Mouse (Mus musculus) lung, embryonic 14.5 days (tissue): ENCODE measurements around the gene Glt6d1. TPM values are rescaled to one million over a fixed set of nuclear protein-coding genes. Genes with fewer than 3 reads are reported as not detected.

Source experiments
- ATAC-seq: fragments of 200-750 bp; cut with Nextera tagmentation; 2 replicates; pipeline ENCODE4 v1.8.0; 2017; ENCODE audit warnings: mild to moderate bottlenecking, moderate TSS enrichment, moderate library complexity; ENCODE audit not compliant: insufficient read depth
- DNase-seq: peaks from one replicate; pipeline ENCODE4 v3.0.0-alpha.2; 2015
- H3K27ac ChIP-seq: fragments of 300-500 bp; sonication (generic); 2 replicates; pipeline ENCODE4 v1.5.1; 2014; ENCODE audit warnings: low read depth, mild to moderate bottlenecking, moderate library complexity
- H3K27me3 ChIP-seq: fragments of 300-500 bp; sonication (generic); 2 replicates; pipeline ENCODE4 v1.6.1; 2014; ENCODE audit warnings: low read length, control low read depth; ENCODE audit not compliant: insufficient read depth
- H3K36me3 ChIP-seq: fragments of 300-500 bp; sonication (generic); 2 replicates; pipeline ENCODE4 v1.6.1; 2014; ENCODE audit warnings: control low read depth; ENCODE audit not compliant: insufficient read depth
- H3K4me1 ChIP-seq: fragments of 300-500 bp; sonication (generic); 2 replicates; pipeline ENCODE4 v1.6.1; 2014; ENCODE audit warnings: antibody characterized with exemption, control low read depth; ENCODE audit not compliant: insufficient read depth
- H3K4me2 ChIP-seq: fragments of 300-500 bp; sonication (generic); 2 replicates; pipeline ENCODE4 v1.6.1; 2014; ENCODE audit warnings: mild to moderate bottlenecking
- H3K4me3 ChIP-seq: fragments of 300-500 bp; sonication (generic); 2 replicates; pipeline ENCODE4 v1.5.1; 2014; ENCODE audit warnings: low read depth, low read length
- H3K9ac ChIP-seq: fragments of 300-500 bp; sonication (generic); 2 replicates; pipeline ENCODE4 v1.6.1; 2014
- H3K9me3 ChIP-seq: fragments of 300-500 bp; sonication (generic); 2 replicates; pipeline ENCODE4 v1.6.1; 2016; ENCODE audit warnings: low read depth, low read length, control low read depth
- CTCF ChIP-seq: IDR thresholded peaks from 2 replicates; pipeline ENCODE4 v1.5.1; 2016; ENCODE audit warnings: antibody characterized with exemption, low read depth
- WGBS: fragments of 180-500 bp; shearing (Covaris S2); extraction: QIAGEN DNeasy Blood & Tissue Kit; methylation state at CpG from one replicate; pipeline ENCODE4 v1.1.7; 2014; 5-methylcytosine and 5-hydroxymethylcytosine counted together
- polyA plus RNA-seq: library from polyadenylated mRNA; unstranded; fragments of >200 nt; fragmentation: Nextera tagmentation; extraction: Ambion mirVana; gene quantifications from 2 replicates; pipeline ENCODE4 v1.2.1, GENCODE M21; 2014

Gene Glt6d1
- polyA plus RNA-seq, 1 experiment from 2014 or later, result not detected

DNA sequence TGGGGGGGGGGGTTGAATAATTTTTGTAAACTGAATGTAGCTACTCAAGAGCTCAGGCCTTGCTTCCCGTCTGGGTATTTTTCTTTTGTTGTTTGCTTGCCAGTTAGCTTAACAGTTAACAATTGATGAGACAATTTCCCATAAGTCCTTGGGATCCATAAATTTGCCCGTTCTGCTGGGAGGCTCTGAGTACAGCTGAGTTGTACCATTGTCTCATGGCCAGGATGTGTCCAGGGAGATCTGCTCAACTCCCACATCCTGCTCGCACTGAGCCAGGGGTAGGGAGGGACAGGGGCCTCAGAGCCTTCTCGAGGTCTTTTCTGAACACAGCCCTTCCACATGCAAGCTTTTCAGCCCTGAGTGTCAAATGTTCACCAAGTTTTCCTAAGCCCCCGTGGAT, 17.6 kb downstream of the Glt6d1 start:
- Histone ChIP-seq H3K27ac (no peak overlapping the region), H3K9ac (no peak overlapping the region), H3K4me3 (no peak overlapping the region), H3K4me1 (no peaks in the 10 kb centered on the region), H3K36me3 (no peaks in the 10 kb centered on the region), H3K4me2 (no peak overlapping the region), H3K9me3 (no peaks in the 10 kb centered on the region), H3K27me3 (no peaks in the 10 kb centered on the region)
- TF ChIP-seq CTCF, result no peak
- ATAC-seq, result no peak
- DNase-seq, result no peak
- 44% methylated on average over 5 of the region's 5 CpGs for WGBS

DNA sequence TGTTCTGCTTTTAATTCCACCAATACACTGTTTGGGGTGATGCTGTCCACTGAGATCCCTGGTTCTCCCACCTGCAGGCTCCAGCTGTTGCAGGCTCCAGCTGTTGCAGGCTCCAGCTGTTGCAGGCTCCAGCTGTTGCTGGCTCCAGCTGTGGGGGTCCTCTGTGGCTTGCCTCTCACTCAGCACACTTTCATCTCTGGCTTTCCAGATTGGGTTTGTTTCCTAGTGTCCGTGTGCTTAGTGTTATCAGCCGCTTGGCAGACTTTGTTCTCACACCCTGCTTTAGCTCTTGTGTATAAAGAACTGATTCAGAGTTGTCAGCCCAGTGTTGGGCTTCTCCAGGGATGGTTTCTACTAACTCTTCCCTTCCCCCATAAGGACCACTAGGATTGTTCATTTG, 18.0 kb downstream of the Glt6d1 start:
- 13% methylated on average over 2 of the region's 2 CpGs for WGBS
- no peak for TF ChIP-seq CTCF

DNA sequence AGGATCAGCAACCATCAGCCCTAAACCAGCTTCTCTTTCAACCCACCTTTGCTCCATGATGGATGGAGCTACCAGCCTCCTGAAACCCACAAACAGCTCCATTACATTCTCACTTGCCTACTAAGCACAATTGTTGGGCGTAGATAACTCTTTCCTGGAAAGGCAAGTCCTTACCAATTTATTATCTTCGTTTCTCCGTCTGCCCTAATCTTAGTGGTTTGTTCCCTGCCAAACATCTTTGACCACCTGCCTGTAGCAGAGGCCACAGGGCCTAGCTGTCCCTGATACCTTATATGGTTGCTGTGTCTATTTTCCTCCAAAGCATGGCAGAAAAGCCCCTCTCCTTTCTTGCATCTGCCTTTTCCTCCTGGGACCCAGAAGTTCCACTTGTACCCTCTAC, 26.6 kb downstream of the Glt6d1 start:
- no peaks in the 10 kb centered on the region for H3K27me3 ChIP-seq
- no peak overlapping the region for H3K9ac ChIP-seq
- DNase-seq, result no peak
- no peak for TF ChIP-seq CTCF
- H3K9me3 ChIP-seq, result no peaks in the 10 kb centered on the region
- peaks cover 3% of the 10 kb centered on the region; the same call in 1 of the 2 replicates for H3K4me1 ChIP-seq
- H3K36me3 ChIP-seq, result no peaks in the 10 kb centered on the region
- H3K4me2 ChIP-seq, result no peak overlapping the region
- no peak overlapping the region for H3K4me3 ChIP-seq
- ATAC-seq, result no peak
- 80% methylated on average over 3 of the region's 3 CpGs for WGBS
- no peak overlapping the region for H3K27ac ChIP-seq

More for the DNA sequence above, 18.0 kb downstream of the Glt6d1 start:
- Histone ChIP-seq H3K4me2 (no peak overlapping the region), H3K4me1 (no peaks in the 10 kb centered on the region), H3K36me3 (no peaks in the 10 kb centered on the region), H3K9me3 (no peaks in the 10 kb centered on the region), H3K27ac (no peak overlapping the region), H3K9ac (no peak overlapping the region), H3K27me3 (no peaks in the 10 kb centered on the region), H3K4me3 (no peak overlapping the region)
- DNase-seq (no peak), ATAC-seq (no peak)

DNA sequence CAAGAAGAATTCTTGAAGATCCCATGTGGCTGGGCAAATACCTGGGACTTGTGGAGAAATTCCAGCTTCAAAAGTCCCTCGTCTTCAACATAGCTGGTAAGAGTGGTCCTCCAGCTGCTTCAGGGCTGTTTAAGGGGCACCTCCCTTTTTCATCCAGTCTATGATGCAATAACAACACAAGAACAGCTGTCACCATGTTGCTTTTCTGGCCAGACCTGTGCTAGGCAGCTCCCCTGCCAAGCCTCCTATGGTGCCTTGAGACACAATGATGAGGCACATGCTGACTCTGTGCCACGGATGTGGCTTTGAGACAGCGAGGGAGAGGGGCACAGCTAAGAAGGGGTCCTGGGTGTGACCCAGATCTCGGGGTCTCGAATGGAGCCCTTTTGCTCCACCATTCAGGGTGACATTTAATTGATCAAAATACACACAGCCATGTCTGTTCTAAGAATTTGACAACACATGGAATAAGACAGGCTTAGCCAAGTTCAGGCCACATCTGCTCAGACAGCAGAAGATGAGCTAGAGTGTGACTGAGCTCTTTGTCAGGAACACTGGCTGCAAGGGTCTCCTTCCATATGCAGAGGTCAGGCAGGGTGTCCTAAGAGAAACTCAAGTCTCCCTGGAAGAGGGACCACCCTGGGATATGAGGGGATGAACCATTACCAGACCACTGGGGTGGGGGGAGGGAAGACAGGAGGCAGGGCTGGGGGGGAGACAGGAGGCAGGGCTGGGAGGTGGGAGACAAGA, 29.9 kb downstream of the Glt6d1 start:
- TF ChIP-seq CTCF, result no peak
- peak; percentile 49; the same call in 1 of the 2 replicates for ATAC-seq
- 38% methylated on average over 5 of the region's 5 CpGs for WGBS
- Histone ChIP-seq H3K4me3 (no peak overlapping the region), H3K27me3 (no peaks in the 10 kb centered on the region), H3K27ac (no peak overlapping the region), H3K9ac (no peak overlapping the region), H3K4me1 (peaks cover 3% of the 10 kb centered on the region; the same call in 1 of the 2 replicates), H3K9me3 (no peaks in the 10 kb centered on the region), H3K4me2 (no peak overlapping the region), H3K36me3 (no peaks in the 10 kb centered on the region)
- DNase-seq, result peak; percentile 19

GRCm38 (mm10) chr2:25781957-25782356, 33.7 kb downstream of the Glt6d1 start, which contains the start of gene Gm13539:
Gene Gm13539 (plus strand): TSS chr2:25782257.
- WGBS, result 76% methylated on average over 3 of the region's 3 CpGs
- no peak within 1 kb of the TSS for H3K4me3 ChIP-seq
- H3K4me2 ChIP-seq, result no peak within 1 kb of the TSS
- no peak within 1 kb of the TSS for H3K27ac ChIP-seq
- DNase-seq, result no peak
- ATAC-seq, result no peak
- TF ChIP-seq CTCF, result no peak
- no peaks in the 10 kb centered on the region for H3K36me3 ChIP-seq
- H3K9me3 ChIP-seq, result no peaks in the 10 kb centered on the region
- no peak within 1 kb of the TSS for H3K9ac ChIP-seq
- peaks cover 3% of the 10 kb centered on the region; the same call in 1 of the 2 replicates for H3K4me1 ChIP-seq
- no peaks in the 10 kb centered on the region for H3K27me3 ChIP-seq

GRCm38 (mm10) chr2:25780921-25781320, 34.7 kb downstream of the Glt6d1 start:
- WGBS, result 40% methylated on average over 4 of the region's 4 CpGs
- Histone ChIP-seq H3K27me3 (no peaks in the 10 kb centered on the region), H3K36me3 (no peaks in the 10 kb centered on the region), H3K4me3 (no peak overlapping the region), H3K4me2 (no peak overlapping the region), H3K9me3 (no peaks in the 10 kb centered on the region), H3K27ac (no peak overlapping the region), H3K4me1 (no peaks in the 10 kb centered on the region), H3K9ac (no peak overlapping the region)
- ATAC-seq (no peak), DNase-seq (no peak)
- no peak for TF ChIP-seq CTCF

DNA sequence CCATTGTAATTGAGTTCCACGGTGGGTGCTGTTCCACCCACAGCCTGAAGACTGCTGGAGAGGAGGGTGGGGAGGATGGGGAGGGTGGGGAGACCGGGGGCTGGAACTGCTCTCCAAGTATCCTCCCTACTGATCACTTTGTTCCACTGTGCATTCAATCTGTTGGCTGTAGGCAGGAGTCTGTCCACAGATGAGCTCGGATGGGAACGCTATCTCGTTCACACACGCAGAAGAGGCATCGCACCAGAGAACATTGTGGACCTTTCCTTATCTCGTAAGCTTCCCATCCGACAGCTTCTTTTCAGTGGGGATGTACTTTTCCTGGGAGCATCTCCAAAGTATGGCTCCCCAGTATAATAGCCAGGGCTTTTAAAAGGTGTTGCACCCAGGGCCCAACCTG, 36.6 kb downstream of the Glt6d1 start:
- Histone ChIP-seq H3K36me3 (no peaks in the 10 kb centered on the region), H3K9me3 (no peaks in the 10 kb centered on the region), H3K9ac (no peak overlapping the region), H3K27me3 (no peaks in the 10 kb centered on the region), H3K4me3 (no peak overlapping the region), H3K27ac (no peak overlapping the region), H3K4me1 (no peaks in the 10 kb centered on the region), H3K4me2 (no peak overlapping the region)
- 80% methylated on average over 9 of the region's 9 CpGs for WGBS
- no peak for TF ChIP-seq CTCF
- DNase-seq (no peak), ATAC-seq (no peak)
